Mouse (Mus musculus) left cerebral cortex, postnatal 36 days (tissue): ENCODE measurements around the gene Hist1h1a. TPM values are rescaled to one million over a fixed set of nuclear protein-coding genes. Genes with fewer than 3 reads are reported as not detected.
"Not testable (repeated sequence)": the region's sequence is repeated elsewhere in the genome, so short reads cannot be mapped to it uniquely, and the experiment has no call there.

ENCODE experiments used
- DNase-seq, 2 experiments: peaks; one replicate each; pipeline ENCODE4 v3.0.0; 2021 to 2022; ENCODE audit warnings: low spot score in 2 of 2, mixed read lengths in 1 of 2
- intact Hi-C: fragments of 180-260 bp; cut with DNase I; formaldehyde crosslinking; loops from one replicate; pipeline ENCODE4 v1.15.1; 2025
- total RNA-seq, 2 experiments: library from RNA; stranded (reverse); gene quantifications; 2 replicates each; pipeline ENCODE4 v1.2.3; 2021

Gene Hist1h1a
- 10 to 100 TPM; 26.1 to 28.4 TPM for total RNA-seq

DNA sequence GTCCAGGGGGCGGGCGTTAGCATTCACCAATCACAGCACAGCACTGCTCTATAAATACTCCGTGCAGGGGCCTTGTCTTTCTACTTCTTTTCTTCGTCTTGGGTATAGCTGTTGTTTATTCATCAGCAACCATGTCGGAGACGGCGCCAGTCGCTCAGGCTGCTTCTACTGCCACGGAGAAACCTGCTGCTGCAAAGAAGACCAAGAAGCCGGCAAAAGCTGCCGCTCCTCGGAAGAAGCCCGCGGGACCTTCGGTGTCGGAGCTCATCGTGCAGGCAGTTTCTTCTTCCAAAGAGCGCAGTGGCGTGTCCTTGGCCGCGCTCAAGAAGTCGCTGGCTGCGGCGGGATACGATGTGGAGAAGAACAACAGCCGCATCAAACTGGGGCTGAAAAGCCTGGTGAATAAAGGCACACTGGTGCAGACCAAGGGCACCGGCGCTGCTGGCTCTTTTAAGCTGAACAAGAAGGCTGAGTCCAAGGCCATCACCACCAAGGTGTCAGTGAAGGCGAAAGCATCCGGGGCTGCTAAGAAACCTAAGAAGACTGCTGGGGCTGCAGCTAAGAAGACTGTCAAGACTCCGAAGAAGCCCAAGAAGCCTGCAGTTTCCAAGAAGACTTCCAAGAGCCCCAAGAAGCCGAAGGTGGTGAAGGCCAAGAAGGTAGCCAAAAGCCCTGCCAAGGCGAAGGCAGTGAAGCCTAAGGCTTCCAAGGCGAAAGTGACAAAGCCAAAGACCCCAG lies at the start of gene Hist1h1a:
TSS of gene Hist1h1a (plus strand) at position 81 of the 738 bp plus-strand sequence.
- intact Hi-C loops, result no loop called here

DNA sequence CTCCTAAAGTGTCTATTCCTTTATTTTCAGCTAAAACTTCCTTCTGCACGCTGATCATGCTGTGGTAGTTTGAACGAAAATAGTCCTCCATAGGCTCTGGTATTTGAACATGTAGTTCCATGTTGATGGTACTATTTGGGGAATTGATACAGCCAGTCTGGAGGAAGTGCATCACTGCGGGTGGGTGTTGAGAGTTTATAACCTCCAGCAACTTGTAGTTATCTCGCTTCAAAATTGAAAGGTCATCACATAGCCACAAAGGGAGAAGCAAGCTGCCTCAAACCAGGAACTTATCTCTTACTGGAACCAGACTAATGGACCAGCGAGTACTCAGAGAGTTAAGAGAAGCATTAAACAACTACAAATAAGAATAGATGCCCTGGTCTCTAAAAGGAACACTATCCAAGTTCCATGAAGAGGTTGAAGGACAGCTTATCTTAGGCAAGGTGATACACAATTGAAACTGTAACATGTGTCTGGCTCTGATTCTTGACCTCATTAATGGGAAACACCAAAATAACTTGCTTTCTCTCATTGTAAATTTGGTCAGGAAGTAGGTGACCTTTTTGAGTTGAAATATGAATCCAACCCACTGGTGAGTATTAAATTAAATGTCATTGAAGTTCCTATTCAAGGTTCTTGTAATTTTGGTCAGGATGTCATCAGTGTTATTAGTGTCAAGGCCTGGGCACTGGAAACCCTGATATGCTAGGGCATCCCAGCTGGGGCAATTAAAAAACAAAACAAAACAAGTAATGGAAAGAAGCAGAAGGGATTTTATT lies 47.0 kb upstream of the Hist1h1a start:
- intact Hi-C loops, result no loop called here
- no peak for DNase-seq

More for the DNA sequence above, at the start of gene Hist1h1a:
- peak; percentile 81 to 83 for DNase-seq

DNA sequence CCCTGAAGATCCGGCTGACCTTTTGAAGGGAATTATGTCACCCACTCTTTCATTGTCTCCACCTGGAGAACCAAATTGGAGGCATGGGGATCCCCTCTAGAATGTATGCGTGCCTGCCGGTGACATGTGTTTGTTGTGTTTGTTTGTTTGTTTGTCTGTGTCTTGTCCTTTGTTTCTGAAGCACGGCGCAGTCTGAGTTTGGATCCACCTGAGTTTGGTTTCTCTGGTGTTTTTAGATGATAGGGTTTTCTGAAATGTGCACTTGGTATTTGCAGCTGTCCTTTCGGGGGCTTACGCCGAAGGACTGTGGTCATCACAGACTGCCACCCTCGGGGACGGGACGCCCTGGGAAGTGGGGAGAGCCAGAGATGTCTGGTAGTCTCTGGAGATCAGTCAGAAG lies 46.3 kb upstream of the Hist1h1a start:
- no peak for DNase-seq
- intact Hi-C loops, result no loop called here

DNA sequence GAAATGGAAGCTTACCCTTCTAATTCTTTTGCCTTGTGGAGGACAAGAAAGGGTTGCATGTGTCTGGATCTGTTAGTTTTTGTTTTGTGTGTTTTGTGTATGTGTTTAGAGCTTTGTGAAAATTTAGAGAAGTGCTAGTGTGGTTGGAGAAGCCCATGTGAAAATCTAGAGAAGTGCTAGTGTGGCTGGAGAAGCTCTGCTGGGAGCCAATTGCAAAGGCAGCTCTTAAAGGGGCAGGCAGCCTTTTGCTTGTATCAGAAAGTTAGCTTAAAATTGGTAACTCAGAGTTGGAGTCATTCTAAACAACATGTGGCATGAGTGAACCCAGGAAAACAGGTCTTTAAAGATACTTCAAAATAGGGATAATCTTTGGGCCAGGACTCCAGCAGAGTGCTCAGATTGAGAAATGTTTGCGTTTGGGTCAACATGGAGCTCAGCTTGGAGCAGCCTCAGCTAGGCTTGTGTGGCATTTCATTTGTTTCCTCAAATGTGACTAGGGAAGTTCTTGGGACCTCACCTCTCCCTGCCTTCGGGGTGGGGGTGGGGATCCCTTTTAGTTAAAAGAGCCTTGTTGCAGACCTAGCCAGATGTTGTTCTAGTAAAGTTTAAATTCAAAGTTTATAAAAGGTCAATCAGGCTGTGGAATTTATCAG lies 45.7 kb upstream of the Hist1h1a start:
- DNase-seq, intact Hi-C loops: not testable (repeated sequence)

DNA sequence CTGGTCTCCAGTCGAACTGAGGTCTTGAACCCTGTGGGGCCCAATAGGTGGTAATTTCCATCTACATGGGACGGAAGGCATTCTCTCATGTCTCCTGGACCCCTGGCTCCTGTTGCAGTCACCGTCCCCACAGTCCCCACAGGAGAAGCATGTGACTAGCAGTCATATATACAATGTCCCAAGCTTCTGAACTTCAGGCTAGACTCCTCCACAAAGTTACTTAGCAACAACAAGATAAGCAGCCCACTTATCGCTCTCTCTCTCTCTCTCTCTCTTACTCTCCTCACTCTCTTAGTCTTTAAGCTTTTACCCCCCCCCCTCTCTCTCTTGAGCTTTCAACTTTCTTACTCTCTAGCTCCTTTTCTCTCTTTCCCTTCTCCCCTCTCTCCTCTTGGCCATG lies 39.2 kb upstream of the Hist1h1a start:
- DNase-seq, result no peak
- intact Hi-C loops, result no loop called here

DNA sequence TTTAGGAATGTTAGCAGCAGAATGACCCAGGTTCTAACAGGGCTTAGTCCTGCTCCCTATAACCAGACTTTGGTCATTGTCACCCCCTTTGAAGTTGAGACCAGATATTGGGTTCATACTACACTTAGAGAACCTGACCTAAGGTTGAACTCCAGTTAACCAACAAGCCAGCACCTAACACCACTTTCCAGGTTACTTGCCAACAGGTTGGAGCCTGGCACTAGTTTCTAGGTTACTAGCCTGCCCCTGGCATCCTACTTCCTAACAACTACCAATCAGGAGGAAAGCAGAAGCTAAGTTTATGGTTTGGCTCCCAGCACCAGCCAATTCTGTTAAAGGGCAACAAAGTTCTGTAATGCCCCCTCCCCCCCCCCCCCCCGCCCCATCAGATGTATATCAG lies 38.3 kb upstream of the Hist1h1a start:
- DNase-seq, result no peak
- intact Hi-C loops, result no loop called here

DNA sequence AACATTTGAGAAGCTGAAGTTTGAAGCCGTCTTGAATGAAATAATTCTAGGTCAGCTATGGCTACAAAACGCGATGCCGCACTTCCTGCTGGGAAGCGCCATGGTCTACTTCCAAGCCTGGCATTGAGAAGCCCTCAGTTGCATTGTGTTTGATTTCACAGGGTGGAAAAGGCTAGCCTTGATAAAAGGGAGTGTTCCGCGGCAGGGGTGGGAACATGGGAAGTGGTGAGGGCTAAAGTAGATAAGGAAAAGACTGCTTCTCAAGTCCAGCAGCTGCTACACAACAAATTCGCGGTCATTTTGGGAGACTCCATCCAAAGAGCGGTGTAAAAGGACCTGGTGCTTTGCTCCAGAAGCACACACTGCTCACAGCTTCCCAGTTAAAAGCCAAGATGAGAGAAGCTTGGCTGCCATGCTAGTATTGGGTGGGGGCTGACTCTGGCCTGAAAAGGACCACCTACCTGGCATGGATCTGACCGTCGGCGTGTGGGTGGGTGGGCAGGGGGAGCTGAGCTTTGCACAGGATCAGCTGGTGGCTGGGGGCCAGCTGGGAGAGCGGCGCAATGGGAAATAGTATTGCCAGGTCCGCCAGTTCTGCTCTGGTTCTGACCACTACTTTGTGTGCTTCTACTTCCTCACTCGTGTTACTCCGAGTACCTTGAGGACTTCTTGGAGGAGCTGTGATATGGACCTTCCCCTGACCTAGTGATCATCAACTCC lies 34.8 kb upstream of the Hist1h1a start:
- intact Hi-C loops, result no loop called here
- no peak for DNase-seq

DNA sequence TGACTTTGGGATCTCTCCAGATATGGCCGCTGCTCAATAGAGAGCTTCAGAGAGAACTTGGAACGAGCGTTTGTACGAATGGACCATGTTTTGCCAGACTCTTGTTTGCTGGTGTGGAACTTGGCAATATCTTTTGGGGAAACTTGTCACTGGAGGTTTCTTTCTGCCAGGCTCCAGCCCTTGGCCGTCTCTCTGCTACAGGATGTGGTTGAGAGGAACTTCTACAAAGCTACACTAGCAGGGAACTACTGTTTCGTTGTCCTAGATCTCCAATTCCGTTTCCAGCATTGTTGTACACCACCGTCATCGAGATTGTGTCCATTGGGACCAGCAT lies 34.3 kb upstream of the Hist1h1a start:
- intact Hi-C loops, result no loop called here
- no peak for DNase-seq

DNA sequence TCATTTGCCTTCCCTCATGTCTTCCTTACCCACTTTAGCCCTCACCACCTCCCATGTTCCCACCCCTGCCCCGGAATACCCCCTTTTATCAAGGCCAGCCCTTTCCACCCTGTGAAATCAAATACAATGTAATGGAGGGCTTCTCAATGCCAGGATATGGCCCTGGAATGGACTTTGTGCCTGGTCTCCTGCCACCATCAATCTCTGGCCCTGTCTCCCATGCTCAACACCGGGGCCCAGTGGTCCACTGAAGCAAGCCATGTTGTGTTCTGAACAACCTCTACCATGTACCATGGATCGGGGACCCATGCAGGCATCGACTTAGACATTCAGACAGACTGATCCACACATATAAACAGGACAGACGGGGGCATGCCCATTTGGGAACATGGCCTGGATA lies 33.8 kb upstream of the Hist1h1a start:
- no peak for DNase-seq
- intact Hi-C loops, result no loop called here

DNA sequence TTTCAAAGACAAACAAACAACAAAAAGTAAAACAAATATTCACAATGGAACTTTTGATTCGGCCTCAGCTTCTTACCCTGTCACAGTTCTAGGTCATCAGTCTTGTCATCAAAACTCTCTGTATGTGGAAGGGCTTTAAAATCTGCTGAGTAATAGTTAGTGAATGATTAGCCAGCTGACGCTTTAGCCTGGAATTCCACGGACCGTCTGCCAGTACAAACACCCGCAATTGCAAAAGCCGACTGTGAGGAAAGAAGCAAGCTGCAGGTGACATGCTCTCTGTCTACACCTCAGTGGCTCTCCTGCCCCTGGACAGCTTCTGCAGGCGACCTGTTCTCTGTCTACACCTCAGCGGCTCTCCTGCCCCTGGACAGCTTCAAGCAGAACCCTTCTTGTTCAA lies 33.0 kb upstream of the Hist1h1a start:
- DNase-seq, result no peak
- intact Hi-C loops, result no loop called here

DNA sequence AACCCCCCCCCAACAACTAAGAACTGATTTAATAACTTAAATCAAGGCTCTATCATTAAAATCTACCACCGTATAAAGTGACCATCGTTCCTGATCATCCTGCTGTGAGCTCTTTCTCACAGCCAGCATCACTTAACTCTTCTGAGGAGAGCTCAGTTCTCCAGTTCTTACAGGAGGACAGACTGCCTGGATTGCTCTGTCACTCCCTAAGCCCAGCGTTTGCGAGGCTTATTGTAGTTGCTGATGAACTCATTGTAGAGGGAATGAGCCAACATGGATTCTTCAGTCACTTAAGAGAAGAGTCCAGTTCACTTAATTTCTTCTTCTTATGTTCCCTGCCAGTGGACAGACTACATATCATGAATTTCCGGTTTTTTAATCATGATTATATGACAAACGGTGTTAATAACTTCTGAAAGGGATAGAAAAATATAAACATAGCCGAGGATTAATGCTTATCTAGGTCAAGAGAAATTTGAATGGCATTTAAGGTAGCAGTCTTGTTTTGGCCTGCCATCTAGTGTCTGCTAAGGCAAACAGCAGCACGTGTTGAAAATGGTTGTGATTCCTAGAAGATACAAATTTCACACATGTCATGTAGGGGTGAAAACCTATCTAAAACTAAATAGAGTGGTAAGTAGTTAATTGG lies 31.2 kb upstream of the Hist1h1a start:
- no peak for DNase-seq
- intact Hi-C loops, result loop anchor here (1.0 kb wide), 1 partner anchor 31 kb away; no protein-coding TSS in a partner anchor

DNA sequence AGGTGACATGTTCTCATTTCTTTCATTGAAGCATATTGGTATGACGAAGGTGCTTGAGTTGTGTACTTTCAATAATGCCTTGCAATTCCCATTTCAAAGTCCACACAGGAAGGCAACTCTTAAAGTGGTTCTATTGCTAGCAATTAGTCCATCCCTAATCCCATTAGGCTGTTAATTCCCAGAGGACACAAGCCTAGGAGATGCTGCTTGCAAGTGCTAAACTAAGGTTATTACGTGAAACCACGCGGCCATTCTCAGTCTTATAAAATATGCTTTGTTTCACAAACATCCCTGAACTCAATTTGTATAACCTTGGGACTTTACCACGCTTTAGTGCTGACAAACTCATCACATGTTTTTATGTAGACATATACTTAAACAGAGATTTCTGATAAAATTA lies 26.4 kb upstream of the Hist1h1a start:
- DNase-seq, result no peak
- intact Hi-C loops, result loop anchor here (5.0 kb wide), 1 partner anchor 115 kb away; the partner anchor contains the start of genes Hist1h1e and Hist1h2be

DNA sequence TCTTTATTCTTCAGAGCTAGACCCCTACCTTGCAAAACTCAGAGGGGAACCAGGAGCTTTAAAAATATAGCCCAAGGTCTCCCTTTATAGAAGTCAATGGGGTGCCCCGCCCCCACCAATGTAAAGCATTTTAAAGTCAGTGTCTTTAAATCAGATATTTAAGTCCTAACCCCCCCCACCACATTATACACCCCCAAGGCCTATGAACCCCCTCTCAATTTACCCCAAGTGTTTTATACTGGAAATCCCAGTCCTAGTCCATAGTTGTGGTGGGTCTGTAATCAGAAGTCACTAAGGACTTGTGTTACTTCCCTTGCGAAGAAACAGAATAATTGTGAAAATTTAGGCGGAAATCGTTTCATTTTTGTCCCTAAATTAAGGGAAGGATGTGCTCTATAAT lies 25.4 kb upstream of the Hist1h1a start:
- DNase-seq, result no peak
- intact Hi-C loops, result loop anchor here (2.0 to 5.0 kb wide), 2 partner anchors 39 to 116 kb away; partner anchors contain the start of genes Hist1h1e, Hist1h2be and Hist1h4c

DNA sequence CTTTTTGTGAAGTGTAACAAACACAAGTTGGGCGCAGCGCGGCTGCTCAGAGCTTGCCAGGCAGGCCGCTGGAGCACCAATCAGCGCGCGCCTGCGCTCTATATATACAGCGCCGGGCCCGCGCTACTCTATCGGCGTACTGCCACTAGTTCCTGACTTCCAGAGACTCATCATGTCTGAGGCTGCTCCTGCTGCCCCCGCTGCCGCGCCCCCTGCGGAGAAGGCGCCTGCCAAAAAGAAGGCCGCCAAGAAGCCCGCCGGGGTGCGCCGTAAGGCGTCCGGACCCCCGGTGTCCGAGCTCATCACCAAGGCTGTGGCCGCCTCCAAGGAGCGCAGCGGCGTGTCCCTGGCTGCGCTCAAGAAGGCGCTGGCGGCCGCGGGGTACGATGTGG lies 24.8 kb upstream of the Hist1h1a start, which contains the start of gene Hist1h1c:
TSS of gene Hist1h1c (plus strand) at position 132 of the 392 bp plus-strand sequence.
- peak; percentile 88 to 89 for DNase-seq
- intact Hi-C loops, result loop anchor here (2.0 to 5.0 kb wide), 2 partner anchors 40 to 116 kb away; partner anchors contain the start of genes Hist1h1e, Hist1h2be and Hist1h4c

DNA sequence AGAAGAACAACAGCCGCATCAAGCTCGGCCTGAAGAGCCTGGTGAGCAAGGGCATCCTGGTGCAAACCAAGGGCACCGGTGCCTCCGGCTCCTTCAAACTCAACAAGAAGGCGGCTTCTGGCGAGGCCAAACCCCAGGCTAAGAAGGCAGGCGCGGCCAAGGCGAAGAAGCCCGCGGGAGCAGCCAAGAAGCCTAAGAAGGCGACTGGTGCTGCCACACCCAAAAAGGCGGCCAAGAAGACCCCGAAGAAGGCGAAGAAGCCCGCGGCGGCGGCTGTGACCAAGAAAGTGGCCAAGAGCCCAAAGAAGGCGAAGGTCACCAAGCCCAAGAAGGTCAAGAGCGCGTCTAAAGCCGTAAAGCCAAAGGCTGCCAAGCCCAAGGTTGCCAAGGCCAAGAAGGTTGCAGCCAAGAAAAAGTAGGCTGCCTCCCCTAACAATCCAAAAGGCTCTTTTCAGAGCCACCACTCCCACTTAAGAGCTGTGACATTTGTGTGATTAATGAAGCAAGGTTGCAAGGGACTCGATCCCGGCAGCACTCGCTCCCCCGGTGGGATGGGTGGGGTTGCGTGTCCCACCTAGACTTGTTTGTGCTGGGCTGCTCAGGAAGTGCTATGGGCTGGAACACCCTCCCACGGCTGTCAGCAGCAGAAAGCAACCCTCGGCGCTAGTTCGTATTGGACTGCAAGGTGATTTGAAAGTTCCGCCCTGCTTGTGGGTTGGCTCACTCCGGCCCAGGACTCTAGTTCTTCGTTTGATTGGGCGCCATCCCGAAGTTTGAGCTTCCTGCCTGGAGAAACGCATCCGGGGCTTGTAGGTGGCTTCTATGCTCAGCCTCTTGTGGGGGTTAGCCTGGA lies 24.2 kb upstream of the Hist1h1a start:
- peak; percentile 94 for DNase-seq
- intact Hi-C loops, result loop anchor here (2.0 to 5.0 kb wide), 2 partner anchors 40 to 117 kb away; partner anchors contain the start of genes Hist1h1e, Hist1h2be and Hist1h4c

DNA sequence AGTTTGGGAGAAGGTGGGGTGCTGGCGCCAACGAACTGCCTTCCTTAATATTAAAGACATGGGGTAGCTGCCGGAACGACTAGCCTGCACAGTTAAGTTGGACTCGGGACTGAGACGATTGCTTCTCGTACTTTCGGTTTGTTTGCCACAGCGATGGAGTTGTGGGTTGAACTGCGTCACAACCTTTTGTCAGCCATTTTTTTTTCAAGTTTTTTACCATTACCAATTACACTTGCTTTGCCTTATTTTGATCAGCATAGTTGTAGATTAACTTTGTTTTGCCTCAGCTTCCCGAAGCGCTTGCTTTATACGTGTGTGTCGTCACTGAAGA lies 23.6 kb upstream of the Hist1h1a start:
- intact Hi-C loops, result loop anchor here (2.0 to 5.0 kb wide), 3 partner anchors 41 to 158 kb away; partner anchors contain the start of genes Hist1h1e, Hist1h2be, Hist1h4c and Hist1h4d

DNA sequence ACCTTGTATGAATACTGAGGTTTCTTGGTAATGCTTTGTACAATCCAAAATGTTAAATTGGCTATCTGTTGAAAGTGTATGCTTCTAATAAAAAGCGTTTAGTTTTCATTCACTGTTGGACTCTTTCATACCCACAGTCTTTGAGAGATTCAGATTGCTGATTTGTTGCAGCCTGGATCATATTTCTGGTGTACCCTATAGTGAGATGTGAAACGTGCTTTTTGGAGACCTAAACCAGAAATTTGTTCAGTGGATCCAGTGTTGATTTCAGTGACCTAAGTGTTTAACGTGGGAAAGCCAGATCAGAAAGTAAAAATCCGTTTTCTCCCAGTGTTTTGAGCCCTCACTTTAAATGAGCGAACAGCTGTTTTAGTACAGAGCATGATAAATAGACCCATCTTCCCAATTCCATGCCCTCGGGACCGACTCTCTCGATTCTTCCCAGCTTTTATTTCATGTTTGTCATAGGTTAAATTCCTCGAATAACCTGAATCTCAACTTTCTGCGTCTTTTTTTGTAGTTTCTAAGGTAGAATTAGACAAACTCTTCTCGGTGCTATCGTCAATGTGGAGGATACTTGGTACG lies 23.1 kb upstream of the Hist1h1a start:
- DNase-seq, result no peak
- intact Hi-C loops, result loop anchor here (5.0 kb wide), 1 partner anchor 158 kb away; the partner anchor contains the start of gene Hist1h4d

More for the DNA sequence above, 23.6 kb upstream of the Hist1h1a start:
- DNase-seq, result no peak

DNA sequence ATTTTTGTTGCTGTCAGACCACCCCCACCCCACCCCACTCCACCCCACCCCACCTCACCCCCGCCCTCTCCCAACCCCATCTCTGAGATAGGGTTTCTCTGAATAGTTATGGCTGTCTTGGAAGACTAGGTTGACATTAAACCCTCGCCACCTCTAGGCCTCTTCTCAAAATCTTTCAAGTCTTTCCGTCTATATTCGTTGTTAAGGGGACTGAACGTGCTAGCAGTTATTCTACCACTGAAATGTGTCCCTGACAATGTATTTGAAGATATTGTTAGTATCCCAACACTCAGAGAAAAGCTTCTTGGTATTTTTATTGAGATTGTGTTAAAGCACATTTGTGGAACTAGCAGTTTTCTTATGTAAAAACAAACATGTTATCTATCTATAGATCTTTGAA lies 22.6 kb upstream of the Hist1h1a start:
- DNase-seq, result no peak
- intact Hi-C loops, result loop anchor here (5.0 kb wide), 1 partner anchor 159 kb away; the partner anchor contains the start of gene Hist1h4d
